Mouse (Mus musculus) retina, adult 2 months (tissue): ENCODE measurements around the gene Enho.

ENCODE experiments used
- DNase-seq: peaks from one replicate; pipeline ENCODE4 v3.0.0-alpha.2; 2012; ENCODE audit warnings: low read depth, low spot score

The Enho gene

DNA sequence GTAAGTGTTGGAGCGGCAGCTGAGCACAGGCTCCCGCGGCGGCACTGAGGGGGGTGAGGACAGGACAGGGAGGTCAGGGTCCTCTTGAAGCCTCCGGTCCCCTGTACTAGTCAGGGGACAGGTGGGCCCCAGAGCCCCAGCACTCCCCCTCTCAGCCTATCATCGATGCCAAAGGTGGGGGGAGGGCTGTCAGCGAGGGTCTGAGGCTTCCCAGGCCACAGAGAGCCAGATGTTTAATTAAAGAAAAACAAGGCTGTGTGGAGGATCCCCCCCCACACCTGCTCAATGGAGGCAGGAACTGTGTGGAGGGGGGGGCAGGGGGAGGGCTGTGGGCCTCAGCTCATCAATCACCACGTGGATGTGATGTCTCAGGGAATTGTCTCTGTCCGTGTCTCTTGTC, 23.5 kb upstream of the Enho start:
- DNase-seq: no peak

GRCm38 (mm10) chr4:41662723-41663122, 22.6 kb upstream of the Enho start:
- no peak for DNase-seq

DNA sequence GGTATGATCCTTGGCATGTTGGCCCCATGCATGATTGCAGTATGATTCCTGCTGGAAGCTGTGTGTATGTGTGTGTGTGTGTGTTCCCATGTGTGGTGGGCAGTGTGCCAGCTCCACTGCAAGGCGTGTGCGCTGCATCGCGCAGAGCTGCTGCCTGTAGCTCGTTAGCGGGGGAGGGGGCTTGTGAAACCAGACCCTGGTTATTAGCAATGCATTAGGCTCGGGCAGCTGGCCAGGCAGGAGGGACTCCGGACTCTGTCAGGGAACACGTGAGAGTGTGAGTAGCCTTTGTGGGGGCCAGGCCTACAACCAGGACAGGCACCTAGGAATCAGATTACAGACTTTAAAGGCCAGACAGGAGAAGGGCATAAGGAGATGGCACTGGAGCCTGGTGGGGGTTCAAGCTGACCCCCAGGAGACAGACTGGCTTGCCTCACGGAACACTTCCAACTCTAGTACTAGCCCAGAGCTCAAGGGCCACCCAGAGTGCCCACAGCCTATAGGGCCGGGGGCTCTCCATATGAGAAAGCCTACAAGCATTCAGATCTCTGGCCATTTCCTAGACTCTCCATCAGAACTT, 20.8 kb upstream of the Enho start:
- DNase-seq: no peak

GRCm38 (mm10) chr4:41659556-41659955, 19.4 kb upstream of the Enho start:
- DNase-seq: no peak

GRCm38 (mm10) chr4:41658566-41659384, 18.7 kb upstream of the Enho start:
- no peak for DNase-seq

- no peak for DNase-seq
Observed at GRCm38 (mm10) chr4:41655525-41655924, 15.4 kb upstream of the Enho start.

GRCm38 (mm10) chr4:41654217-41654616, 14.1 kb upstream of the Enho start:
- no peak for DNase-seq

- DNase-seq: no peak
Observed at GRCm38 (mm10) chr4:41653730-41654129, 13.6 kb upstream of the Enho start.

GRCm38 (mm10) chr4:41653296-41653695, 13.2 kb upstream of the Enho start:
- peak; percentile 40 for DNase-seq

DNA sequence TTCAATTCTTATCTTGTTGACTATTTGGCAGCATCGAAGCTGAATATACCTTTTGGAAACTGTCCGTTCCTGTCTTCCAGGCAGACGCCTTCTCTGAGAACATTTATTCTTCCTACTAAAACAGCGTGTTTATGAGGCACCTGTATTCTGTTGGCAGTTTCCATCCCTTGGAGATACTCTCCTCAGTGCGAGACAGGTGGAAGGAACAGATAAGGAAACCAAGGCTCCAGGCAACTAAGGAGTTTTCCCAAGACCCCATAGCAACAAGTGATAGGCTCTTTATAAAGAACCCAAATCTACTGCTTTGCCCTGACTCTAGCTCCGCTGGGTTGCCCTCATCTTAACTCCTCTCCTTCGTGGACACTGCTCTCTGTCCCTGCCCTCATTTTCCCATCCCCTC, 8.5 kb upstream of the Enho start:
- no peak for DNase-seq

GRCm38 (mm10) chr4:41648157-41648556, 8.0 kb upstream of the Enho start:
- no peak for DNase-seq

GRCm38 (mm10) chr4:41645488-41645887, 5.4 kb upstream of the Enho start:
- no peak for DNase-seq

DNA sequence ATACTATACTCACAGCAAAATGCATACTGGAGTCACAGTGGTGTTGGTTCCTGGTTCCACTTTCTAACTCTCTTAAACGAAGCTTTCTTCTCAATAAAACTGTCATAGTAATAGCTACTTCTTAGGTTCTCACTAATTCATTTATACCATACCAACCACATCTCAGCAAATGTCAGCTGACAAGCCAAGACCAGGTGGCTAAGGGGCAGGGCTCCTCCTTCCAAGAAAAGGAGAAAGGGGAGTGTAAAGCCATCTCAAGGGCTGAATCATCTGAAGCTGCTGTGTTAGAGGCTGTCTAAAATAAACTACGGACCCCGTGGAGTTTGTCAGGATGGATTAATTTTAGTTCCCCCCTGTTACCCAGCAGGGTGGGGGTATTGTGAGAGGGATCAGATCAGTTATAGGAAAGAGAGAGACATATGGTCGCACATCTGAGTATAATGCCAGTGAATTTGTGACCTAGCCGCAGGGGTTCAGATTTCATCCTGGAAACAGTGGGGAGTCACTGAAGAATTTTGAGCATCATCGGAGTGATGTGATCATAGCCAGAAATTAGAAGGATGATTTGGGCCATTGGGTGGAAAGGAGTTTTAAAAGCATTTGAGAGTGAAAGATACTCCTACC, 1.2 kb upstream of the Enho start:
- no peak for DNase-seq

- no peak for DNase-seq
Observed at GRCm38 (mm10) chr4:41639214-41639841, 796 bp downstream of the Enho start.

DNA sequence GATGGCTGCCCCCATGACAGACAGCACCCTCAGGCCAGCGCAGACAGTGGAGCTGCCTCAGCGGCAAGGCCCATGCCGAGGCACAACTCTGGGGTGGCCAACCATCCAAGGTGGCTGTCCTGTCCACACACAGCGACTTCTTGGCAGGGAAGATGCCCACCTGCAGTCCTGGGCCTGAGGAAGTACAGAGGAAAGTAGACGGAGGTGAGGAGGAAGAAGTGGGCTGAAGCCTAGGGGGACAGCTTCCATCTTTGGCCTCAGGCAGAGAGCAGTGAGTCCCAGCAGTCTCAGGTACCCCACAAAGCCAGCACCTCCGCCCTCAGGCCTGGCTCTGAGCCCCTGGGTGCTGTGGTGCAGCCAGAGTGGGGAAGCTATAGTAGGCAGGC, 1.3 kb downstream of the Enho start:
- DNase-seq: no peak

DNA sequence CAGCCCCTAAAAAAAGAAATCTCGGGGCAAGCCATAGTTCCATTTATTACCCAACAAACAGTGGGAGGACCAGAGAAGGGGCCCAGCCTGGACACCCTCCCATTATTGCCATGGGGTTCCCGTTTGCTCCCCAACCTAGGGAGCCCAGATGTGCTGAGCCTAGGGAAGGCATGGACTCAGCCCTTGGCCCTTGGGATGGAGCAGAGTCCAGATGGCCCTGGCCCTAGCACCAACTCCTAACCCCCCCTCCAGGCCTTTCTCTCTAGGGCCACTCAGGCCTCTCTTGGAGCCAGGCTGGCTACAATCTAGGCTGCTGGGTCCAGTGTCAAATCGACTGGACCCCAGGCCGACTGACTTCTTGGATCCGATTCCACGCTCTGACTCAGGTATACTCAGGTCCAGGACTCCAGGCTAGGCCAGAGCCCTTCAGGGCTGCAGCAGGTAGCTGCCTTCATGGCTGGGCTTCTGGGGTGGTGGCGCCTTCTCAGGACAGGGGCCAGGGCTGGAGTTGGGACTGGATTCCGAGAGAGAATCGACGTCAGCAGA, 1.9 kb downstream of the Enho start:
- no peak for DNase-seq

GRCm38 (mm10) chr4:41636882-41637635, 3.1 kb downstream of the Enho start:
- no peak for DNase-seq

DNA sequence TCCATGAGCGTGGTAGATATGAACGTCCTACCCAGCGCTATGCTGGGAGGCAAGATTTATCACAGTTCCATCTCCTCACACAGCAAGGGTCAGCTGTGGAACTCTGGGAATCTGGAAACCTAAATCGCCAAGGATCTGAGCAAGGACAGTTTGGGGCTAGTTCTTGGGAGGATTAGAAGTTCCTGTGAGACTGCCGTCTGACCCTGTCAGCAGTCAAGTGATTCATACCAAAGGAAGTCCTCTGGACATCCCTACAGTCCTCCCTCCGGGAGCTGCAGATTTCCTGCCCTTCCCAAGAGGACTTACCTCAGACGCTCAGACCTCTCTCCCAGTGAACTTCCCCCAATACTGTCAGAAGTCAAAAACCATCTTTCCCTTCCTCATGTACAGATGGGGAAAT, 3.8 kb downstream of the Enho start:
- DNase-seq: no peak

GRCm38 (mm10) chr4:41635906-41636305, 4.2 kb downstream of the Enho start:
- DNase-seq: no peak

DNA sequence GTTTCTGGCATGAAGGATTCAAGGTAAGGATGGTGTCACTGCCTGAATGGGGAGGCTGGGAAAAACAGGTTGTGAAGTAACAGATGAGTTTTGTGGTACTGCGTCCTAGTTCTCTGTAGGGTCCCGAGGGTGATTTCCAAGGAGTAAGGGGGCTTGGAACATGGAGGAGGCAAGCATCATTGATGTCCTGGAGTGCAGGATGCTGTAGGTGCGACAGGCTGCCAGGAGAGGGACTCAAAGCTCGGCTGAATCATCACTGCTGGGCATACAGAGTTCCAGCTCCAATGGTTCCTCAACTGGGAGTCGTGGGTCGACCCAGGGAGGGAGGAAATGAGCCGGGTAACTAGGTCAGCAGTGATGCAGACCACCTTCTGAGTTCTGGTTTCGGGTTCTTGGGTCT, 4.9 kb downstream of the Enho start:
- DNase-seq: no peak

DNA sequence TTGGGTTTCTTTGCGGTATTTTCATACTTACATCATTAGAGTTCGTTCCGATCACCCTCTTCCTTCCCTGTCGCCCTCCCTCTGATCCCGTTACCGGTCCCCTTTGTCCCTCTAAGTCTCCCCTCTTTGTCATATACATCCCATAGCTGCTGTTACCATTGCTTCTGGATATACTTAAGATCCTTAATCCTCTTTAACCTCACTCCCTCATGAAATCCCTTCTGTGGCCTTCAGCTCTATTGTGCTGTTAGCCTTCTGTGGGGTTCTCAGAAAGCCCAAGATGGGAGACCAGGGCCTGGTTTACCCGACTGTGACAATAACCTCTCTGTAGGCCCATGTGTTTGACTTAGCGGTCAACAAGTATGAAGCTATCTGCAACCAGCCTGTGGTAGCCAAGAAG, 5.5 kb downstream of the Enho start:
- DNase-seq: no peak

GRCm38 (mm10) chr4:41633001-41633400, 7.1 kb downstream of the Enho start:
- DNase-seq: no peak
